Mouse (Mus musculus) layer of hippocampus, adult 18-20 months (tissue): ENCODE measurements around the gene Mapk6. TPM values are rescaled to one million over a fixed set of nuclear protein-coding genes. Genes with fewer than 3 reads are reported as not detected.

Experiments
- DNase-seq, 2 experiments: peaks; one replicate each; pipeline ENCODE4 v3.0.0; 2022; ENCODE audit warnings: low spot score in 2 of 2
- total RNA-seq, 2 experiments: library from RNA; stranded (reverse); gene quantifications; 2 replicates each; pipeline ENCODE4 v1.2.3; 2021

The Mapk6 gene
- total RNA-seq, 2 experiments from 2014 or later = 25.4 to 27.0 TPM

DNA sequence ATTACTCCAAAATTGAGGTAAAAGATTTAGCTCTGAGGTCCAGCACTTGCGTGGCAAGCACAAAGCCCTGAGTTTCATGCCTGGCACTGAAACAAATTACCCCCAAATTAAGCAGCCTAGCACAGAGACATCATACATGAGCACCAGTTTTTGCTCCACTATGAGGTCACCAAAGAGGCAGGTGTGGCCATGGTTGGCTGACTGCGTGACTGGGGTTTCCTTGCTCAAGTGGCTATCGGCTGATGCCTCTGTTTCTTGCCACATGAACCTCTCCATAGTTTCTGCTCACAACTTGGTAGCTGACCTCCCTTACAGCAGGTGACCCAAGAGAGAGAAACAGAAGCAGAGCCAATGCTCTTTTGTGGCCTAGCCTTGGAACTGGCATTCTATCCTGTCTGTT, 81.8 kb downstream of the Mapk6 start:
- no peak for DNase-seq

DNA sequence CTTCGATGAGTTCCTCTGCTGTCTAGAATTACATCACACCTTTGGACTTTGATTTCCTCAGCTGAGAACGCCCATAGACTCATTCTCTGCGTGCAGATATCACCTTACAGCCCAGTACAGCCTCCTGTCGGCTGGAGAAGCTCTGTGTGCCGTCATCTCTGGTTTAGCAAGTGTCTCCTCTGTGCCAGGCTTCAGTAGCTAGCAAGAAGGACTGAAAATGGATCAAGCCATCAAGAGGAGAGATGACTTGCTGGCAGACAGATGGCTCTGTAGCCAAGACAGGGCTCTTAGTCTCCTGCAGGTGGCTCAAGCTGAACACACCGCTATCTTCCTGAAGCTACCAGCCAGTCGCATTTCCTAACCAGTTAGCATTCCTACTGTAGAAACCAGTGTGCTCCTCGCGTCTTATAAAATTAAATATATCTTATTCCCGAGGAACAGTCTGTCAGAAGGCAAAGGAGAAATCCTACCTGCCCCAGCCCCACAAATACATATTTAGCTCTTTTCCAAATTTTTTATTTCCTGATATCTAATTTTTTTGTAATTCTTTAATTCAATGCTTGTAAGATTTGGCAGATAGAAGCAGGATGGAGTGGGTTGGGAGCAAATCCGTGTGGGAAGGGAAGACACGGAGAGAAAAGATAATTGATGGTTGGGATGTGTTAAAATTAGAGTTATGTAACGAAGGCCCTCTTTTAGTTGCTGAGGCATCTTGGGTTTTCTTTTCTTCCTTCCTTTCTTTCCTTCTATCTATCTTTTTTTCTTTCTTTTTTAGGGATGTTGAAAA, 87.5 kb downstream of the Mapk6 start:
- DNase-seq = peak in 1 of 2 experiments; percentile 53

DNA sequence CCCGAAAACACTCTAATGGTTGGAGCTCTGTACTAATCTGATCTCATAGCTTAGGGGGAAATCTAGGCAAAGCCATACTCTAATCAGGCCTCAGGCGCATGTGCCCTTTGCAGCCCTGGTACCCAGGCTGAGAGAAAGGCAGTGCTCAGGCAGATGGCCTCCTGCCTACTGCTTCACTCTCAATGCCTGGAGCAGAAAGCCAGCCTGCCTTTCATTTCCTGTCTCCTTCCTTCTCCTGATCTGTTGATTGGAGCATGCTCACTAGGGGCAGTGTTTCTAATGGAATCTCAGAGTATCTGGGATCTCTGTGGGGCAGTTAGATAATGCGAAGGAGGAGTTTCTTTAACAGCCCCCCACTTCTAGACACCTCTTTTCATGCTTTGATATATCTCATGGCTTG, 90.4 kb downstream of the Mapk6 start:
- DNase-seq = peak in 1 of 2 experiments; percentile 67

Other genes with a start within 250 kb of the Mapk6 start
- under 1 TPM; 0.43 to 0.87 TPM for gene Myo5c, start 178.0 kb downstream of the Mapk6 start, total RNA-seq
- 100 to 1,000 TPM; 130 to 135 TPM for gene Gnb5, start 103.7 kb downstream of the Mapk6 start, total RNA-seq
- gene Bcl2l10, start 62.2 kb downstream of the Mapk6 start, total RNA-seq = not detected
- gene Leo1, start 31.5 kb upstream of the Mapk6 start, total RNA-seq = 10 to 100 TPM; 22.9 to 23.2 TPM
- 10 to 100 TPM; 39.9 to 41.2 TPM for gene Tmod3, start 149.7 kb upstream of the Mapk6 start, total RNA-seq
- gene Tmod2, start 201.3 kb upstream of the Mapk6 start, total RNA-seq = 100 to 1,000 TPM; 382 to 386 TPM
- gene Lysmd2, start 215.7 kb upstream of the Mapk6 start, total RNA-seq = 10 to 100 TPM; 60.8 to 67.2 TPM